Mouse (Mus musculus) neural tube, embryonic 12.5 days (tissue): ENCODE results near the gene BC028528. TPM values are rescaled to one million over a fixed set of nuclear protein-coding genes. Genes with fewer than 3 reads are reported as not detected.
"Not testable (repeated sequence)": the region's sequence is repeated elsewhere in the genome, so short reads cannot be mapped to it uniquely, and the experiment has no call there.

Experiments used
- ATAC-seq: fragments of 200-750 bp; cut with Nextera tagmentation; 2 replicates; pipeline ENCODE4 v1.8.0; 2017; ENCODE audit warnings: low read depth, mild to moderate bottlenecking, moderate TSS enrichment, moderate library complexity; ENCODE audit not compliant: low FRiP score
- H3K27ac ChIP-seq: fragments of 300-500 bp; sonication (generic); 2 replicates; pipeline ENCODE4 v1.5.1; 2016
- H3K27me3 ChIP-seq: fragments of 300-500 bp; sonication (generic); replicated peaks from 2 replicates; pipeline ENCODE4 v1.6.1; 2016; ENCODE audit warnings: mild to moderate bottlenecking
- H3K36me3 ChIP-seq: fragments of 300-500 bp; sonication (generic); 2 replicates; pipeline ENCODE4 v1.6.1; 2016; ENCODE audit warnings: mild to moderate bottlenecking
- H3K4me1 ChIP-seq: fragments of 300-500 bp; sonication (generic); 2 replicates; pipeline ENCODE4 v1.6.1; 2016
- H3K4me2 ChIP-seq: fragments of 300-500 bp; sonication (generic); replicated peaks from 2 replicates; pipeline ENCODE4 v1.6.1; 2016; ENCODE audit warnings: mild to moderate bottlenecking
- H3K4me3 ChIP-seq: fragments of 300-500 bp; sonication (generic); 2 replicates; pipeline ENCODE4 v1.5.1; 2016
- H3K9ac ChIP-seq: fragments of 300-500 bp; sonication (generic); 2 replicates; pipeline ENCODE4 v1.6.1; 2016; ENCODE audit warnings: mild to moderate bottlenecking
- H3K9me3 ChIP-seq: fragments of 300-500 bp; sonication (generic); 2 replicates; pipeline ENCODE4 v1.6.1; 2016; ENCODE audit warnings: mild to moderate bottlenecking
- WGBS: fragments of 180-500 bp; shearing (Covaris S2); methylation state at CpG from one replicate; pipeline ENCODE4 v1.1.7; 2016; 5-methylcytosine and 5-hydroxymethylcytosine counted together
- polyA plus RNA-seq: library from polyadenylated mRNA; unstranded; fragments of >200 nt; fragmentation: Nextera tagmentation; extraction: Ambion mirVana; gene quantifications from 2 replicates; pipeline ENCODE4 v1.2.1, GENCODE M21; 2016

Gene BC028528
- polyA plus RNA-seq, 1 experiment from 2014 or later: 13.5 TPM

- peak overlapping the region; percentile 83 for H3K4me2 ChIP-seq
- WGBS: 1% methylated on average over 15 of the region's 15 CpGs
- no peaks in the 10 kb centered on the region for H3K36me3 ChIP-seq
- no peaks in the 10 kb centered on the region for H3K27me3 ChIP-seq
- ATAC-seq: 0 out of 2 replicates have a peak, but pooled peaks have one; percentile 18
- H3K9ac ChIP-seq: peak overlapping the region; percentile 52
- no peak overlapping the region for H3K27ac ChIP-seq
- H3K9me3 ChIP-seq: no peaks in the 10 kb centered on the region
- H3K4me3 ChIP-seq: peak overlapping the region; percentile 28
- H3K4me1 ChIP-seq: peaks cover 25% of the 10 kb centered on the region
Observed at GRCm38 (mm10) chr3:95903753-95904502, 12.1 kb upstream of the BC028528 start.

- Histone ChIP-seq H3K9me3 (no peaks in the 10 kb centered on the region), H3K36me3 (0 out of 2 replicates have a peak, but pooled peaks cover 3% of the 10 kb centered on the region), H3K4me1 (peaks cover 25% of the 10 kb centered on the region), H3K4me2 (no peak overlapping the region; the same call in 1 of the 2 replicates), H3K9ac (0 out of 2 replicates have a peak overlapping the region, but pooled peaks have one; percentile 17), H3K27ac (no peak overlapping the region), H3K4me3 (no peak overlapping the region), H3K27me3 (no peaks in the 10 kb centered on the region)
- ATAC-seq: no peak
- 32% methylated on average over 6 of the region's 6 CpGs for WGBS
Observed at GRCm38 (mm10) chr3:95902643-95903042, 10.8 kb upstream of the BC028528 start.

DNA sequence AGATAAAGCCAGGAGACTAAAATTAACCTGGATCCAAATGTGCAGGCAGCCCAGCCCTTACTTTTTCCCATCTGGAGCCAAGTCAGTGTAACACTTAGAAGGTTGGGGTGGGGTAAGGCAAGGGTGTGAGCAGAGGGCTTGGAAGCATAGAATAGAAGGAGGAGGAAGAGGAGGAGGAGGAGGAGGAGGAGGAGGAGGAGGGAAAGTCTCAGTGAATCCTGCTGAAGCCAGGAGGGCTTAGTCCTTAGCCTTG, 10.5 kb upstream of the BC028528 start:
- Histone ChIP-seq H3K4me1 (peaks cover 25% of the 10 kb centered on the region), H3K36me3 (0 out of 2 replicates have a peak, but pooled peaks cover 3% of the 10 kb centered on the region), H3K4me2 (no peak overlapping the region; the same call in 1 of the 2 replicates), H3K9me3 (no peaks in the 10 kb centered on the region), H3K27ac (no peak overlapping the region), H3K4me3 (no peak overlapping the region), H3K27me3 (no peaks in the 10 kb centered on the region), H3K9ac (0 out of 2 replicates have a peak overlapping the region, but pooled peaks have one; percentile 17)
- no peak for ATAC-seq

GRCm38 (mm10) chr3:95901616-95902372, 10.0 kb upstream of the BC028528 start:
- Histone ChIP-seq H3K4me3 (no peak overlapping the region), H3K9me3 (no peaks in the 10 kb centered on the region), H3K27me3 (no peaks in the 10 kb centered on the region), H3K27ac (no peak overlapping the region), H3K36me3 (0 out of 2 replicates have a peak, but pooled peaks cover 3% of the 10 kb centered on the region), H3K9ac (no peak overlapping the region), H3K4me2 (no peak overlapping the region), H3K4me1 (peaks cover 25% of the 10 kb centered on the region)
- WGBS: 78% methylated on average over 9 of the region's 9 CpGs
- ATAC-seq: no peak

DNA sequence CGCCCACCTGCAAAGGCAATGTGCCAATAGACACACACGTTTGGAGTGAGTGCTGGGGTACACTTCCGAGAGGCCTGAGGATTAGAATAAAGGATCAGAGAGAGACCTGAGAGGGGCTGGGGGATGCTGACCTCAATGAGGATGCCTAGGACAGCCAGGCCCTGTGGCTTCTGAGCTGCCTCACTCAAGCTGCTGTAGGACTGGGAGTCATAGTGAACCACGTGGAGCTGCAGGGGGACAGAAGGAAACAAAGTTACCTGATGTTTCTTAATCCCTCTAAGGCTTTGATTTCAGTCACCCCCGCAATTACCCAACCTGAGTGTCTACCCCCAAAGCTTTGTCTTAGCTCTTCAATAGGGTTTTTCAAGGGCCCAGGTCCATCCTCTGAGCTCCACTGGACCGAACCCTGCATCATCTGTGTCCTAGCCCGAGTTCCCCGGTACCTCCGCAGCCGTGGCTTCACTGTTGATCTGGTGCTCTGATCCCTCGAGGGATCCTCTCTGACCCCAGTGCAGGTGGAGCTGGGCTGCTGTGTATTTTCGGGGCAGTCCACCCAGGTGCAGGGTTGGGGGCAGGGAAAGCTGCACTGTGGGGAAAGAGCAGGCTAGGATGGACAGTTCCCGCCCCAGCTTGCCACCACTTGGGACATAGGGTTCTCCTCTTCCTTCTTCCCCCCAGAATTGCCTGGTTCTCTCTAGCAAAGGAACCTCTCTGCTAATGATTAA, 8.2 kb upstream of the BC028528 start:
- no peak for ATAC-seq
- no peaks in the 10 kb centered on the region for H3K27me3 ChIP-seq
- no peak overlapping the region for H3K4me2 ChIP-seq
- H3K4me3 ChIP-seq: no peak overlapping the region
- 80% methylated on average over 13 of the region's 13 CpGs for WGBS
- no peak overlapping the region for H3K27ac ChIP-seq
- H3K9ac ChIP-seq: no peak overlapping the region
- peaks cover 19% of the 10 kb centered on the region for H3K4me1 ChIP-seq
- no peaks in the 10 kb centered on the region for H3K9me3 ChIP-seq
- H3K36me3 ChIP-seq: 0 out of 2 replicates have a peak, but pooled peaks cover 6% of the 10 kb centered on the region

DNA sequence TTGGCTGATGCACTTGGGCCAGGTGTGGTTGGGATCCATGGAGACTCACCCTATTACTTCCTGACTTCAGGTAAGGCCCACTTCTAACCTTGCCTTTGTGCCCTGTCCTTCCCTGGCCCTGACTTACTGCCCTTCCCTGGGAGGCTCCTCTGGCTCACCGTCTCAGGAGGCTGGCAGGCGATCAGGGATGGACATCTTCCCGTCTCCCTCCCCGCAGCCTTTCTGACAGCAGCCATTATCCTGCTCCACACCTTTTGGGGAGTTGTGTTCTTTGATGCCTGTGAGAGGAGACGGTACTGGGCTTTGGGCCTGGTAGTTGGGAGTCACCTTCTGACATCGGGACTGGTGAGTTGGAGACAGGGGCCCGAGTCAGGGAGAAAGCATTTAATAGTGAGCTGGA, 3.7 kb upstream of the BC028528 start:
- not testable (repeated sequence) for H3K36me3 ChIP-seq, H3K27me3 ChIP-seq, H3K9ac ChIP-seq, H3K4me3 ChIP-seq, ATAC-seq, H3K9me3 ChIP-seq, H3K27ac ChIP-seq
- WGBS: 89% methylated on average over 7 of the region's 7 CpGs
- H3K4me1 ChIP-seq: peaks cover 22% of the 10 kb centered on the region
- H3K4me2 ChIP-seq: peak overlapping the region; percentile 87; the same call in 1 of the 2 replicates

DNA sequence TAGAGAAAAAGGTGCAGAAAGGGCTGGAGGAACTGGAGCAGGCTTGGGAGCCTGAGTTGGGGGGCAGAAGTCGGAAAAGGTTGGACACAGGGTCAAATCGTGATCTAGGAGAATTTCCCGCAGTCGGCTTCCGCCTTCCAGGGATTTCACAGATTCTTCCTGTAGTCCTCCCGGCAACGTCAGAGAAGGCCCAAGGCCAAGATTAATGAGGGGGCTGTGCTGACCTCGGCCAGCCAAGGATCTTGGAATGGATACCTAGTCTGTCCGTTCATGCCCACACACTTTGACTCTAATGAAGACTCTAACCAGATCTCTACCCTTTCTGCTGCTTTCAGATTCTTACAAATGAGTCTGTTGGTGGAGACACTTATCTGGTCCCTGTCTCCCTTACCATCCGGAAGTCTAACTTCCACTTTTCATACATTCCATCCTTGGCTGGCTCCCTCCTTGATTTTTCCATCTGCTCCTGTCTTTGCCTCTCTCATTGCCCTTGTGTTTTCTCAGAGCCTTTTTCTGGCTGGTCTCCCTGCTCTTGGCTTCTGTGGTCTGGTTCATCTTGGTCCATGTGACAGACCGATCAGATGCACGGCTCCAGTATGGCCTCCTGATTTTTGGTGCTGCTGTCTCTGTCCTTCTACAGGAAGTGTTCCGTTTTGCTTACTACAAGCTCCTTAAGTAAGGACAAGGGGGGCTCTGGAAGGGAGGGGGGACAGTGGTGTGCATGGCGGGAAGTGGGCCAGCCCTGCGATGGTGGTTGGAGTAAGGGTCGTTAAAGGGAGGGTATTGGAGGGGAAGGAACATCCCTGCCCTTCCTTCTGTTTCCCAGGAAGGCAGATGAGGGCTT, 2.7 kb upstream of the BC028528 start:
- Histone ChIP-seq H3K9ac (peak overlapping the region; percentile 79), H3K4me3 (peak overlapping the region; percentile 61), H3K27ac (no peak overlapping the region), H3K9me3 (no peaks in the 10 kb centered on the region), H3K36me3 (0 out of 2 replicates have a peak, but pooled peaks cover 6% of the 10 kb centered on the region), H3K27me3 (no peaks in the 10 kb centered on the region), H3K4me1 (peaks cover 22% of the 10 kb centered on the region), H3K4me2 (peak overlapping the region; percentile 87)
- 15% methylated on average over 16 of the region's 16 CpGs for WGBS
- peak; percentile 20; the same call in 1 of the 2 replicates for ATAC-seq

- not testable (repeated sequence) for H3K36me3 ChIP-seq, H3K27me3 ChIP-seq, H3K27ac ChIP-seq, H3K9me3 ChIP-seq
- H3K4me2 ChIP-seq: peak within 1 kb of the TSS; percentile 87
- H3K4me3 ChIP-seq: peak within 1 kb of the TSS; percentile 61
- peaks cover 22% of the 10 kb centered on the region for H3K4me1 ChIP-seq
- peak; percentile 96 for ATAC-seq
- peak within 1 kb of the TSS; percentile 79 for H3K9ac ChIP-seq
- 0% methylated on average over 31 of the region's 43 CpGs for WGBS
Observed at GRCm38 (mm10) chr3:95893606-95894316, 2.0 kb upstream of the BC028528 start, which contains the start of gene Aph1a. TSS of gene Aph1a (plus strand) at chr3:95893969.

GRCm38 (mm10) chr3:95893126-95893525, 1.3 kb upstream of the BC028528 start:
- H3K9me3 ChIP-seq: no peaks in the 10 kb centered on the region
- H3K4me1 ChIP-seq: peaks cover 22% of the 10 kb centered on the region
- H3K36me3 ChIP-seq: 0 out of 2 replicates have a peak, but pooled peaks cover 3% of the 10 kb centered on the region
- H3K27ac ChIP-seq: no peak overlapping the region
- peak overlapping the region; percentile 54 for H3K4me2 ChIP-seq
- no peak for ATAC-seq
- H3K9ac ChIP-seq: 0 out of 2 replicates have a peak overlapping the region, but pooled peaks have one; percentile 79
- no peaks in the 10 kb centered on the region for H3K27me3 ChIP-seq
- WGBS: 12% methylated on average over 7 of the region's 7 CpGs
- peak overlapping the region; percentile 61 for H3K4me3 ChIP-seq

- no peak overlapping the region for H3K4me3 ChIP-seq
- peak overlapping the region; percentile 38; the same call in 1 of the 2 replicates for H3K9ac ChIP-seq
- H3K4me2 ChIP-seq: peak overlapping the region; percentile 54
Observed at GRCm38 (mm10) chr3:95892066-95893052, 554 bp upstream of the BC028528 start.

More at GRCm38 (mm10) chr3:95892066-95893052, 554 bp upstream of the BC028528 start:
- ATAC-seq: no peak
- WGBS: 29% methylated on average over 11 of the region's 11 CpGs
- no peak overlapping the region for H3K27ac ChIP-seq
- H3K27me3 ChIP-seq: no peaks in the 10 kb centered on the region
- no peaks in the 10 kb centered on the region for H3K9me3 ChIP-seq
- 0 out of 2 replicates have a peak, but pooled peaks cover 3% of the 10 kb centered on the region for H3K36me3 ChIP-seq
- peaks cover 22% of the 10 kb centered on the region for H3K4me1 ChIP-seq
